Mouse (Mus musculus) ovary, postnatal 36 days (tissue): Measurements from ENCODE around the gene Prkcg.
"Not testable (repeated sequence)": the region's sequence is repeated elsewhere in the genome, so short reads cannot be mapped to it uniquely, and the experiment has no call there.

Experiments
- DNase-seq: peaks from one replicate; pipeline ENCODE4 v3.0.0; 2022; ENCODE audit warnings: low spot score, mixed read lengths

Prkcg gene

DNA sequence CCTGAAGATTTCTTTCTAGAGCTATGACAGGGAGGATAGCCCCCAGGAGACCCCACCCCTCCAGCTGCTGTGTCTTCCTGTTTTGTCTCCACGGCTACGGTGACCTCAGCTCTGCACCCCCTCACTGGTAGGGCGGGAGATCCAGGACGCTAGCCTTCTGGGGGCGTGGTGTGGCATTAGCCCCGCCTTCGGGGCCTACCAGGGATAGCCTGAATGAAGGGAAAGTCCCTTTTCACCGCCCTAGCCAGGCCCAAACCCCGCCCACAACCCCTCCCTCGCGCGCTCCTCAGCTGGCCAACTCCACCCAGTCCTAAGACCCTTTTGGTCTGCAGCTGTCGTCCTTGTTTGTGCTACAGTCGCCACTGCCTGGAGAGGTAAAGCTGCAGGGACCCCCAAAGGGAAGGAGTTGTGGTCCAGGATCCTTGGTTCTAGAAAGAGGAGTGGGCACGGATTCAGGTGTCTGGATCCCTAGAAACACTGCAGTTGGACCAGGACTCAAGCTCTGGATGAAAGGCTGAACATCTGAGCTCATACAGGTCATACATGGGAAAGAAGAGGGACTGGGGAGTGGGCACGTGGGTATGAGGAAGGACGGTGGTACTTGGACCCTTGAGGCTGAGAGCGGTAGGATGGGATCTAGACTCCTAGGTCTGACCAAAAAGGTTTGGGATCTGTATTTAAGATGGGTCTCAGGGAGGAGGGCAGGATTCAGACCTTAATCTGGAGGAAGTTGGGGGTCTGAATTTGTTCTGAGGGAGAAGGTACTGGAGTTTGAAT lies 1.5 kb downstream of the Prkcg start:
- peak; percentile 96 for DNase-seq

DNA sequence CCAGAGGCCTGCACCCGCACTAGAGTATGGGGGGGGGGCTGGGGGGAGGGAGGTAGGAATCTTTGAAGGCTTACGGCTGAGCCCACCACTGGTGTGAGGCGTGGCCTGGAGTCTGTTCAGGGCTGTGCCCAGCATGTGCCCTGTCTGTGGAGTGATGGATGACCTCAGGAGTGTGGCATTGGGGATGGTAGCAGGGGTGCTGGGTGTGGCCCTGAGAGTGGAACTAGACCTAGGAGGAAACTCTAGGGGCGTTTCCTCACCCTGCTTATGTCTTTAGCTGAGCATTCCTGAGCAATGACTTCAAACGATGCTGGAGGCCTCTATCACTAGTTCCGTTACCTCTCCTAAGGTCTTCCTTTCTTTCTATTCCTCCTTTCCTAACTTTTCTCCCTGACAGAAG lies 2.2 kb downstream of the Prkcg start:
- DNase-seq = no peak

DNA sequence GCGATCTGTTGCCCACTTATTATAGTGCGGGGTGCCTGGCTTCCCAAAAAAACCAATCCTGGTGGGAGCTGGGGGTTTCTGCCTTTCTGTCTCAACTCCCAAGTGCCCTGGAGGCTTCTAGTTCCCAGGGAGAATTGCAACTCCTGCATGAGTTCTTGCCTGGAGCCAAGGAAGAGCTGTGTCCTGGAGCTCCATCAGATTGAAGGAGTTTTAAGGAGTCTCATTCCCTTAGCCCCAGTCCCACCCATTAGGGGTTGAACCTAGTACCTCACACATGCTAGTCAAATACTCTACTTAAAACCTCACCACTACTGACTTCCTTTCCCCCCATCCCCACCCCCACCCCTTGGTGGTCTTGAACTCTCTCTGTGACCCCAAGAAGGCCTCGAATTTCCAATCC lies 2.8 kb downstream of the Prkcg start:
- DNase-seq = no peak

DNA sequence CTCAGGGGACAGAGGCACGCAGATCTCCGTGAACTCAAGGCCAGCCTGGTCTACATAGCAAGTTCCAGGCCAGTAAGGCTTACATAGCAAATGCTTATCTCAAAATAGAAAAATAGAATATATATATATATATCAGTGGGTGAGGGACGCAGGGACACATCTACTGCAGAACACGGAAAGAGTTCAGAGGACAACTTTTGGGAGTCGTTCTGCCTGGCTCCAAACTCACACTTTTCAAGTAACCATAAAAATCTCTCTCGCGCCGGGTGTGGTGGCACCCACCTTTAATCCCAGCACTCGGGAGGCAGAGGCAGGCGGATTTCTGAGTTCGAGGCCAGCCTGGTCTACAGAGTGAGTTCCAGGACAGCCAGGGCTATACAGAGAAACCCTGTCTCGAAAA lies 3.3 kb downstream of the Prkcg start:
- DNase-seq = not testable (repeated sequence)

DNA sequence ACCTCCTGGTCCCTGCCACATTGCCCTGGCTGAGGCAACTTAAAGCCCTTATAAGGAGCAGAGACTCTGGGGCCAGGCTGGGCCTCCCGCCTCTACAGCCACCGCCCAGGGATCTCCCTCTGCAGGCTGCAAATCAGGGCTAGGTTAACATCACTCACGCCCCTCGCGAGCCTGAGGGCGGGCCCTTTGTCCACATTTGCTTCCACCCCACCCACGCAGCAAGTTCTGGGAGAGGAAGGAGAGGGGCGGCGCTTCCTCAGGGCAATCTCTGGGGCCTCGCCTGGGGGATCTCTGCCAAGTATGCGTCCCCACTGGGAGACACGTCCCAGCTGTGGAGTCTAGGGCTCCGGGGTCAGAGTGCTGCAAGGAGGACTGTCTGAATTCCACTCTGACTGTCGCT lies 3.8 kb downstream of the Prkcg start:
- peak; percentile 90 for DNase-seq

DNA sequence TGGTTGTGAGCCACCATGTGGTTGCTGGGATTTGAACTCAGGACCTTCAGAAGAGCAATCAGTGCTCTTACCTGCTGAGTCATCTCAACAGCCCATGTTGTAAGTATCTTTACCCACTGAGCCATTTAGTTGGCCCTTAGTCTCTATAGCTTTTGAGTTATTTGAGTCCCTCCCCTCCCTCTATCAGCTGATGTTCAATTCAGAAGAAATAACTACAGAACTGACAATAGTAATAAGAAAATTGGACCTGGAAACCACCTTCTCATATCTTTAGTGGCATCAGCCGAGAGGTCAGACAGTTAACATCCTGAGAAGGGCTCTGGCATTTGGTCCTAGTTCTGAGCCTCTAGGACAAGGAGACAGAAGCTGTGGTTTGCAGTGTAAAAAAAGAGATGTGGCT lies 5.8 kb downstream of the Prkcg start:
- no peak for DNase-seq

DNA sequence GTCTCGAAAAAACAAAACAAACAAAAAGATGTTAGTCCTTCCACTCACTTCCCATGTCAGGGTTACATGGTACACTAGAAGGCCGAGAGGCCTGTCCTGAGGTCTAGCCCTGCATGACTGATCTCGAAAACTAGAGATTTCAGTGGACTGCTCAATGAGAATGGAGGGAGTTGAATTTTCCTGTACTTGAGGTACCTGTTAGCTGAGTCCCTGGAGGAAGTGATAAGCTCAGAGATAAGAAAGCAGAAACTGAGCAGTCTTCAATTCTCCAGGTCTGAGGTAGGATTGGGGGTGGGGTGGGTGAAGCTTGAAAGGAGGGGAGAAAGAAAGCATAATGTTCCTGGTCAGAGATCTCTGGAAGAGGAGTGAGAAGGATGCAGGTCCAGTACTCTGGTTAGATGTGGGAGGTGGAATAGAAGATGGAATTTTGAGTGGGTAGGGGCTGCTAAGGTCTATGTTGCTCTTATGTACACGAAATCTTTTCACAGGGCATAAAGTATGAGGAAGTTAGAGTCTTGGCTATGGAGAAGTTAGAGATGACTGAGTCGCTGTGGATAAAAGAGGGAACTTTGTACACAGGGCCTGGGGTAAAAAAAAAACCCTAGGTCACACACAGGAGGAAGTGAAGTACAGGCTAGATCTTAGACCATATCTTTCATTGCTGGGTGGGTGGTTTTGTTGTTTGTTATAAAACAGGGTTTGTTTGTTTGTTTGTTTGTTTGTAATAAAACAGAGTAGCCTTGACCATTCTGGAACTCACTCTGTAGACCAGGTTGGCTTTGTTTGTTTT lies 6.5 kb downstream of the Prkcg start:
- no peak for DNase-seq

DNA sequence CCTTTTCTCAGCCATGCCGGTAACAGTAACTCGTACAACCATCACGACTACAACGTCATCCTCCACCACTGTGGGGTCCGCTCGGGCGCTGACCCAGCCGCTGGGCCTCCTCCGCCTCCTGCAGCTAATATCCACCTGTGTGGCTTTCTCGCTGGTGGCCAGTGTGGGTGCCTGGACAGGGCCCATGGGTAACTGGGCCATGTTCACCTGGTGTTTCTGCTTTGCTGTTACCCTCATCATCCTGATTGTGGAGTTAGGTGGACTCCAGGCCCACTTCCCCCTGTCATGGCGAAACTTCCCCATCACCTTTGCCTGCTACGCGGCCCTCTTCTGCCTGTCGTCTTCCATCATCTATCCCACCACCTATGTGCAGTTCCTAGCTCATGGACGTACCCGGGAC lies 7.7 kb downstream of the Prkcg start:
- no peak for DNase-seq

DNA sequence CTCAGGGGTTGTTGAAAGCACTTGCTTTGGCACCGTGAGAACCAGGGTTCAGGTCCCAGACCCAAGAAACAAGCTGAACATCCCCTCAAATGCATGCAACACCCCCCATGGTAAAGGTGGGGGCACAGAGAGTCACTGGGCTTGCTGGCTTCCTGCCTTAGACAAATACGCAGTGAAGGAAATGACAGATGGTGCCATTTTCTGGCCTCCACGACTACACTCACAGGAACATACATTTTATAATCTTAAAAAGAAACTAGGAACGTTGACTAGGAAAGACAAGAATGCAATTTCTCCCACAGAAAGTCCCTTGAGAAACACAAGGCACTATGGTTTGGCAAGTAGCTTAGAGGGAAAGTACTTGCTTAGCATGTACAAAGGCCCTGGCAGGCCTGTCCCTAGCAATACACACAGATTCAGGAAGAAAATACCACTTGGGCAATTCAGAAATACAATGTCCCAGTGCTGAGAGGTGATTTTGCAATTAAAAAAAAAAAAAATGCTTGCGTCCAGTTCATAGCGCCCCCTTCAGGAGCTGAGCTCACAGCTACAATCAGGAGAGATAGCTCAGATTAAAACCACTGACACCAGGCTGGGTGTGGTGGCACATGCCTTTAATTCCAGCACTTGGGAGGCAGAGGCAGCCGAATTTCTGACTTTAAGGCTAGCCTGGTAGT lies 11.1 kb downstream of the Prkcg start:
- DNase-seq = no peak

DNA sequence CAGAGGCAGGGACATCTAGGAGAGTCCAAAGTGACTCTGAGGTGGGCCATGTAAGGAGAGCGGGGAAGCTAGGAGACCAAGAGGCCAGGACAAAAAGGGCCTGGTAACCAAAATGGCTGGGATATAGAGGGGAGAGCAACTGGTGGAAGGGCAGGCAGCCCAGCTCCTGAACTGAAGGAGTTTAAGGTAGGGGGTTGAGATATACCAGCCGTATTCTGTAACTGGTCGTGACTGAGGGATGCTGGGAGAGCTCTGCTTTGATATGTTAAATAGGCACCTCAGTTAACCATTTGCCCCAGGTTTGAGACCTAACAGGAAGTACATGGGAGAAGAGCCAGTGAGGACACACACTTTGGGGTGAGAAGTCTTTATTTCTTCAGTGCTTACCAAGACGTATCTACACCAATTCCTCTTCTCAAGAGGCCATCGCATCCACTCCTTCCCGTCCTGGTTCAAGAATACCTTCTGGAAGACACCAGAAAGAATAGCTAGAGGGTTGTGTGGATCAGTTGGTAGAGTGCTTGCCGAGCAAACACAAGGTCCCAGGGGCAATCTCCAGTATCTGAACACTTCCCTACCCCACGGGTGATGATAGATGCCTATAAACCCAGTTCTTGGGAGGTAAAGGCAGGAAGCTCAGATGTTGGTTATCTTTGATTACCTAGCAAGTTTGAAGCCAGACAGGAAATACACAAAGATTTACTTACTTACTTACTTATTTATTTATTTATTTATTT lies 12.1 kb downstream of the Prkcg start:
- no peak for DNase-seq

DNA sequence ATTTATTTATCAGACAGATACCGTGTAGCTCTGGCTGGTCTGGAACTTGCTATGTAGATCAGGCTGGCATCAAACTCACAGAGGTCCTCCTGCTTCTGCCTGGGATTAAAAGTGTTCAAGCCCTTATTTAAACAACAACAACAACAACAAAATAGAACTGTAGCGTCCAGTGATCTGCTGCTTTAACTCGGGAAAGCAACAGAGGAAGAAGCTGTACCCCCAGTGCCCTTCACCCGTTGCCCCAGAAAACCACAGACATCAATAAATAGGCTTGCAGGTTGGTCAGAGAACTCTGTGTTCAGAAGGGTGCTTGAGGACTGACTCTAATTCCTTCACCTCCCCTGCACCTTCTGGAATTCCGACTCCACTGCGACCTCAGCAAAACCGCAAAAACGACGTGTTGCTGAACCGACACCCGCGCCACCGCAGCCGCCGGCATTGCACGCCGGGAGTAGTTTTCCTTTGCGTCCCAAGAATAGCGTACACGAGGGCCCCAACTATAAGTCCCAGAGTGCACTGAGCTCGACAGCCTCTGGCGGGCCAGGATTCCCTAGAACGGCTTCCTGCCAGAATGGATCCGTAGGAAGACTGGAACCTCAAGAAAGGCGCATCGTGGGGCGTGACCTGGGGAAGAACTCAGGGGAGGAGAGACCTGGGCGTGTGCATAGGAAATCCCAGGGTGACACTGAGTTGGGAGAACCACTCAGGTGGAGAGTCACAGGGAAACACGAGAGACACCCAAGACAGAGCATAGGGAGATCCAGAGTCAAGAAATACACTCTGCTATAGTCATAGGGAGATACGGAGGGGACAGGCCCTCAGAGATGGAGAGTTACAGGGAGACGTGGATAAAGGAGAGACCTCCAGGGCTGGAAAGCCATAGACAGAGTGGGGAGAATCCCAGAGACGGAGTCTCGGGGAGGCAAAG lies 12.9 kb downstream of the Prkcg start:
- peak; percentile 34 for DNase-seq

DNA sequence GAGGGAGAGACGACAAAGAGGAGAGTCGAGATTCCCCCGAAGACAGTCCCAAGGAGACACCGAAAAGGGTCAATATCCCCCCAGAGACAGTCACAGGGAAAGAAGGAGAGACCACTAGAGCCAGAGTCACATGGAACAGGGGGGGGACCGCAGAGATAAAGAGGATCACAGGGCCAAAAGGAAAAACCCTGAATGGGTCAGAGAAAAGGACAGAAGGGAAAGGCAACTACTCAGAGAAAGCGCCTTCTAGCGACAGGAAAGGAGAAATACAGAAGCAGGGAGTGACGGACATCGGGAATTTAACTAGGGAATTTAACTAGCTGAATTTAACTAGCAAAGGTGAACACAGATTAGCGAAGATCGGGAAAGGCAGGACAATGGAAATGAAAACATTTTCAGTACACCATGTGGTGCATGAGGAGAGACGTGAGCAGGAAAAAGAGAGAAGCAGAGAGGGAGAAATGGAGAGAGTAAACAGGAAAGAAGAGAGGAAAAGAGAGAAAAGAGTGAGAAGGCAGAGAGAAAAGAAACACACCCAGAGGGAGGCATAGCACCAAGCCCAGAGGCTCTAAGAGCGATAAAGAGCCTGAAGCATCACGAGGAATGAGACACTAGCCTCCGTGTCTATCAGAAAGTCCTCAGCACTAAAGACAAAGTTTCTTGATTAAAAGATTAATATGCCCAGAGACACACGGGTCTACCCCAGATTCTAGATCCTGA lies 13.7 kb downstream of the Prkcg start:
- no peak for DNase-seq

DNA sequence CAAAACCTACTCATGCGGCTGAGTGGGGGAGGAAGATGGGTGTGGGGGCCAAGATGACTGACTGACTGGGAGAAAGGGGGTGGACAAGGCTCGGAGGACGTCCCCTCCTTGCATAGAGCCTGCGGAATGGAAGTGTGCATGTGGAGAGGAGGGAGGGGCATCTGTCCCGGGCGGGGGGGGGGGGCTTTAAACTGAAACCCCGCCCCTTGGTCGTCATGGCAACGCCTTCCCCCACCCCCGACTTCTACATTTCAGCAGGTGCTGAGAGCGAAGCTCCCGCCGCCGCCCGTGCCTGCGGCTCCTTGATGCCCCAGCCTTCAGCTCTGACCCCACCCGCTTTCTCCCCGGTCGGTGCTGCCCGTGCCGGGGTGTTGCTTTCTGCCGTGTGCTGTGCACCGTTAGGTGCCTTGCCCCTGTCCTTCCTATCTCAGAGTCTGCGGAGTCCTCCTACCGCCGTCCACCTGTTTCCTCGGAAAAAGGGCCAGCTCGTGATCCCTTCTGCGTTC lies 14.3 kb downstream of the Prkcg start:
- DNase-seq = peak; percentile 30

DNA sequence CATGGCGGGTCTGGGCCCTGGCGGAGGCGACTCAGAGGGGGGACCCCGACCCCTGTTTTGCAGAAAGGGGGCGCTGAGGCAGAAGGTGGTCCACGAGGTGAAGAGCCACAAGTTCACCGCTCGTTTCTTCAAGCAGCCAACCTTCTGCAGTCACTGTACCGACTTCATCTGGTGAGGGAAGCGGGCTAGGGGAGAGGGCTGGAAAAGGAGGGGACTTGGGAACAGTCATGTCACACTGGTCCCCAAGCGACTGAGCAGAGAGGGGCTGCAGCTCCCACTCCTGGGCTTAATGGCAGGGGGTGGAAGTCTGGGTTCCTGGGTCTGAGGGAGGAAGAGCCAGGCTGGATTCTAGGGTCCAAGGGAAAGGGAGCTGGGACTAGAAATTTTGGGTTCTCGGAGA lies 14.8 kb downstream of the Prkcg start:
- DNase-seq = no peak

DNA sequence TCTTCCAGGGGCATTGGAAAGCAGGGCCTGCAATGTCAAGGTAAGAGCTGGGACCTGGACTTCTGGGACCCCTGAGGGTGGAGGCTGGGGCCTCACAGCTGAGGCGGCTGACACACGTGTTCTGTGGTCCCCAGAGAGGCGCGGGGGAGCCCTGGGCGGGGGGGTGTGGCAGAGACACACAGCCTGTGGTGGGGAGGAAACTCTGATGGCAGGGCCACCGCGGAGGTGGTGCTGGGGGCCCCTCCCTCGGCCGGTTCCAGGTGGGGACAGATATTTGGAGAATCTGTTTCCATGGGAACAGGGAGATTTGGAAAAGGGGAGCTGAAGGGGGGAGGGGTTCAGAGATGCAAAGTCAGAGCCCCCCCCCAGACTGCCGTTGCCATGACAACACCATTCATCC lies 15.3 kb downstream of the Prkcg start:
- no peak for DNase-seq

DNA sequence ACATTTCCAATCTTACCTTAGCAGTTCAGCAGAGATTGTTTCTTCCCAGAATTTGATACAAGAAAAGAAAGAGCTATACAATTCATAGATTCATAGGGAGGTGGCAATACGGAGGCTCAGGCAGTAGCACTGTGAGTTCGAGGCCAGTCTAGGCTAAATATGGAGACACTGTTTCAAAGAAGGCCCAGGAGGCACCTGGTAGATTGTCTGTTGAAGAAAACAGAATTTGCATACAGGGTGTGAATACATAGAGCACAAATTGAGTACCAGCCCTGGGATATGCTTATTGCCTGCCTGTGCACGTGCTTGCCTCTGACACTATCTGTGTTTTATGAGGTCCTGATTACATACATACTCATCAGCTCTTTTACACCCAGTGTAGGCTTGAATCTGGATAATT lies 17.4 kb downstream of the Prkcg start:
- DNase-seq = no peak

DNA sequence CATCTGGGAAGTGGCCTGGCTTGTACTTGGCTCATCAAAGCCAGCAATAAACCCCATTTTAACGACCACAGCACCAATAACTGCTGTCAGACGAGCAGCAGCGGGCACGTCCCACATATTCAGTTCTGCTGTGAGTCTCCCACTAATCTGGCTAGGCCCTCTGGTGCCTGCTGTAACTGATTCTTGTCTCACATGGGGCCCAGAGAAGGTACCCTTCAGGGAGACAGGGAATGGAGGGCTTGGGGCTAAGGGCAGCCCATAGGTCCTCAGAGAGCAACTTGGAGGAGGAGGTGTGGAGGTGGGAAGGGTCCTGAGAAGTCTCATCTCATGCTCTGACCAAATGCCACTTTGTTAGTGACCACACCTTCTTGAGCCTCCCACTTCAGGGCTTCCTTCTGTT lies 19.7 kb downstream of the Prkcg start:
- DNase-seq = no peak

DNA sequence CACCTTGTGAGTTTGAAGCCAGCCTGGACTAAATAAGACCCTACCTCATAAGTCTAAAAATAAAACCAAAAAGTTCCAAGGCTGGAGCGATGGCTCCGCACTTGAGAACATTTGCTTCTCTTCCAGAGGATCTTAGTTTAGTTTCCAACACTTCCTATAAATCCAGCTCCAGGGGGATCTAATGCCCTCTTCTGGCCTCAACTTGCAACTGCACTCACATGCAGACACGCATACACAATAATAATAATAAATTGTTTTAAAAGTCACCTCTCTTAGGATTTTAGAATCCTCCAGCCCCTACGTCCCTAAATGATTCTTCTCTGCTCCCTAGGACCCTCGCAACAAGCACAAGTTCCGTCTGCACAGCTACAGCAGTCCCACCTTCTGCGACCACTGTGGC lies 21.3 kb downstream of the Prkcg start:
- no peak for DNase-seq

DNA sequence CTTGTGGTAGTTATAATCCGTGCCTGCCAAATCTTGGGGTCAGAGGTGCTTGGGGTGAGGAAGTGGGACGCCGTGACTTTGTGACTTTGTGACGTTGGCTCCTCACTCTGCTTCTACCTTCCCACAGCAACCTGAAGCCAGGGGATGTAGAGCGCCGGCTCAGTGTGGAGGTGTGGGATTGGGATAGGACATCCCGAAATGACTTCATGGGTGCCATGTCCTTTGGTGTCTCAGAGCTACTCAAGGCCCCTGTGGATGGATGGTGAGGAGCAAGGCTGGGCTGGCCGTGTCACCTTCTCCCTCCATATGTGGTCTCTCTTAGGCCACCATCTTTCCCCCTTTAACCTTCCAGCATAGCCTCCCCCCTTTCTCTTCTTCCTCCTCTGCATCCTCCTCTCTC lies 24.6 kb downstream of the Prkcg start:
- no peak for DNase-seq

DNA sequence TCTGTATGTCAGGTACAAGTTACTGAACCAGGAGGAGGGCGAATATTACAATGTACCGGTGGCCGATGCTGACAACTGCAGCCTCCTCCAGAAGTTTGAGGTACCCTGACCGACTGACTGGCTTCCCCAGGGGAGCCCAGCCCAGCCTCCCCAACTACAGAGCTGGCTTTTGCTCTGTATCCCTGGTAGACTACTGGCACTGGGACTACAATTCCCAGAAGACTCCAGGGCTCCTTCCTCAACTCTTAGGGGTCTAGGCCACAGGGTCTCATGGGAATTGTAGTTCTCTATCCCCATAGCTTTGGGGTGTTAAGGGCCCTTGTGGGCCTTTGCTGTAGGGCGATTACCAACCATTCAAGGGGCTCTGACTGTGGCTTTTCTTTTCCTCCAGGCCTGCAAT lies 25.1 kb downstream of the Prkcg start:
- no peak for DNase-seq
